Mouse (Mus musculus) testis, adult 2 months (tissue): ENCODE measurements around the gene Gipr.

ENCODE experiments used
- CTCF ChIP-seq: fragments of 200-500 bp; IDR thresholded peaks from 2 replicates; pipeline ENCODE4 v1.5.1; 2012; ENCODE audit warnings: low read depth, mild to moderate bottlenecking, inconsistent platforms, low read length, moderate library complexity; ENCODE audit not compliant: control insufficient read depth, insufficient read depth, insufficient replicate concordance
- POLR2A ChIP-seq: fragments of 200-500 bp; IDR thresholded peaks from 2 replicates; pipeline ENCODE4 v1.6.1; 2012; ENCODE audit warnings: low read depth, mild to moderate bottlenecking, inconsistent platforms, low read length, moderate library complexity; ENCODE audit not compliant: control insufficient read depth

GRCm38 (mm10) chr7:19154796-19155195 is 11.1 kb downstream of the Gipr start:
- no peak for TF ChIP-seq CTCF
- no peak for TF ChIP-seq POLR2A
